Mouse (Mus musculus): ENCODE measurements at regions not wholly inside any gene's neighbourhood (a gene's known extent, or its start where the extent isn't known, plus 50 kb on each side); places are given as distances from the start of the nearest gene placed in this dataset.

GRCm38 (mm10) chr4:67473034-67473433 is 645.6 kb downstream of the Tlr4 start:
- Histone ChIP-seq H3K27me3 (ENCODE audit: insufficient read depth, low read length) (no peaks in the 10 kb centered on the region), H3K4me1 (ENCODE audit: insufficient read depth, low read length) (no peaks in the 10 kb centered on the region), H3K27ac (ENCODE audit: low read depth, low read length) (no peak overlapping the region), H3K36me3 (ENCODE audit: insufficient read depth, low read length) (no peaks in the 10 kb centered on the region), H3K9ac (replicated peaks; ENCODE audit: low read length, poor library complexity, severe bottlenecking) (no peak overlapping the region), H3K4me2 (ENCODE audit: low read depth, low read length, poor library complexity, severe bottlenecking) (no peak overlapping the region), H3K9me3 (ENCODE audit: low read length) (no peaks in the 10 kb centered on the region), H3K4me3 (ENCODE audit: low read depth, low read length) (no peak overlapping the region)
- 68% methylated on average over 1 of the region's 1 CpGs for WGBS
- ATAC-seq (ENCODE audit: low FRiP score) (no peak), DNase-seq (ENCODE audit: low spot score) (no peak)
- TF ChIP-seq CTCF (IDR thresholded peaks at IDR 0.05): no peak

DNA sequence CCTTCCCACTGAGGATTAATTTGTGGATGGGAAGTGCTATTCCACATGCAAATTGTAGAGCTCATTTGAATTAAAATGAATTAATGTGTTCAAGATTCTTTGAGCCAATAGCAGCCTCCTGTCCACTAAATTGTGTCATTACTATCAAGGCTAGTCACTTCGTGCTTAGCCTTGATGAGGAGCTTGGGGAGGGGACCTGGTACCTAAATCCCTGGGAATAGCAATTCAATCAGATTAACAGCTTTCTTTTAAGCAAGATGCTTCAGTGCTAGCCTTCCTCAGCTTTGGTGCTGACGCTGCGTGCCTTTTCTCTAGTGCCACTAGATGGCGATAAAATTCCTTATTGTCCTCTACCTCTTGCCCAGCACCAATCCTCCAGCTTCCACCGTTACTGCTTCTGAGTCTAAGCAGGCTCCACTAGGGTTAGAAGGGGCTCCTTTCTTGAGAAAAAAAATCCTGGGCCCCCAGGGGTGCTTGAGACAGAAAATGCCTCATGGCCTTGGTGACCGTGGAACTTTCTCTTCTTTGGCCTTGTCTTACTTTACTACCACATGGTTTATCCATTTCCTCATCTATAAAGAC is 650.0 kb downstream of the Tlr4 start:
- Histone ChIP-seq H3K4me2 (ENCODE audit: low read depth, low read length, poor library complexity, severe bottlenecking) (no peak overlapping the region), H3K9ac (replicated peaks; ENCODE audit: low read length, poor library complexity, severe bottlenecking) (no peak overlapping the region), H3K27ac (ENCODE audit: low read depth, low read length) (no peak overlapping the region)

DNA sequence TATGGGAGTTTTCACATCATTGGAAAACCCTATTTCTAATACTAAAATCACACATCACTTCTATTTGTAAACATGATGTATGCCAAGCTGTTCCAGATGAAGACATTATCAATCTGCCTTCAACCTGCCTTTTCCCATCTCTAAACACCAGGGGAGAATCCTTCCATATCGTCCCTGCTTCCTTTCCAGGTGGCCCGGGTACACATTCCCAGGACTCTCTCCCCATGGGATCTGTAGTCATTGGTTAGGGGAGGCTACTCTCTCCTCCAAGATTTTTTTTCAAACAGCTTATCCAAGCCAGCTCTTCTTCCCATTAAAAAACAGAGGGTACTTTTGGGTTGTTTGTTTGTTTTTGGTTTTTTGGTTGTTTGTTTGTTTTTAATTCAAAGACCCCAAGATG is 650.7 kb downstream of the Tlr4 start:
- Histone ChIP-seq H3K27ac (ENCODE audit: low read depth, low read length) (no peak overlapping the region), H3K4me3 (ENCODE audit: low read depth, low read length) (no peak overlapping the region), H3K36me3 (ENCODE audit: insufficient read depth, low read length) (no peaks in the 10 kb centered on the region), H3K9me3 (ENCODE audit: low read length) (no peaks in the 10 kb centered on the region), H3K4me2 (ENCODE audit: low read depth, low read length, poor library complexity, severe bottlenecking) (no peak overlapping the region), H3K4me1 (ENCODE audit: insufficient read depth, low read length) (no peaks in the 10 kb centered on the region), H3K9ac (replicated peaks; ENCODE audit: low read length, poor library complexity, severe bottlenecking) (no peak overlapping the region), H3K27me3 (ENCODE audit: insufficient read depth, low read length) (no peaks in the 10 kb centered on the region)
- no peak for ATAC-seq (ENCODE audit: low FRiP score)
- DNase-seq (ENCODE audit: low spot score): no peak
- no peak for TF ChIP-seq CTCF (IDR thresholded peaks at IDR 0.05)
- 46% methylated on average over 2 of the region's 2 CpGs for WGBS

More for the DNA sequence above, 650.0 kb downstream of the Tlr4 start:
- ATAC-seq (ENCODE audit: low FRiP score): peak; percentile 79
- DNase-seq (ENCODE audit: low spot score): peak; percentile 94
- H3K9me3 ChIP-seq (ENCODE audit: low read length): no peaks in the 10 kb centered on the region
- TF ChIP-seq CTCF (IDR thresholded peaks at IDR 0.05): peak; percentile 85
- no peak overlapping the region for H3K4me3 ChIP-seq (ENCODE audit: low read depth, low read length)
- H3K36me3 ChIP-seq (ENCODE audit: insufficient read depth, low read length): no peaks in the 10 kb centered on the region
- H3K4me1 ChIP-seq (ENCODE audit: insufficient read depth, low read length): no peaks in the 10 kb centered on the region
- 14% methylated on average over 6 of the region's 6 CpGs for WGBS
- no peaks in the 10 kb centered on the region for H3K27me3 ChIP-seq (ENCODE audit: insufficient read depth, low read length)

GRCm38 (mm10) chr4:67522235-67522634 is 694.9 kb downstream of the Tlr4 start:
- Histone ChIP-seq H3K27ac (ENCODE audit: low read depth, low read length) (no peak overlapping the region), H3K36me3 (ENCODE audit: insufficient read depth, low read length) (no peaks in the 10 kb centered on the region), H3K27me3 (ENCODE audit: insufficient read depth, low read length) (no peaks in the 10 kb centered on the region), H3K4me3 (ENCODE audit: low read depth, low read length) (no peak overlapping the region), H3K4me1 (ENCODE audit: insufficient read depth, low read length) (no peaks in the 10 kb centered on the region), H3K9ac (replicated peaks; ENCODE audit: low read length, poor library complexity, severe bottlenecking) (no peak overlapping the region), H3K9me3 (ENCODE audit: low read length) (no peaks in the 10 kb centered on the region), H3K4me2 (ENCODE audit: low read depth, low read length, poor library complexity, severe bottlenecking) (no peak overlapping the region)
- TF ChIP-seq CTCF (IDR thresholded peaks at IDR 0.05): no peak
- ATAC-seq (ENCODE audit: low FRiP score) (no peak), DNase-seq (ENCODE audit: low spot score) (no peak)
- 85% methylated on average over 4 of the region's 4 CpGs for WGBS

DNA sequence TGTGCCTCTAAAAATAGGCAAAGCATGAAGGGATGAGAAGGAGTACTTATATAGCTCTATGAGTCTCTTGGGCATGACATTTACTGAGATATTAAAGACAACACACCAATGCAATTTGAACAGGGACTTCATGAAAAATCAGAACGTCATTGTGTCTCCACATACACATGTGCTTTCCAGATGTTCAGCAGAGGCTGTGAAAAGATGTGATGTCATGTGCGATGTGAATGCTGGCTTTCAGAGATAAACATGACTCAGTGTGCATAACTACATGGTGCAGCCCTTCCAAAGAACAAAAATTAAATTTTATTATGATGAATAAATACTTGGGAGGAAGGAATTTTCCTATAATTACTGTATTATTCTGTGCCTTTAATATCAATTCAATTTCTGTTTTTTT is 695.8 kb downstream of the Tlr4 start:
- 82% methylated on average over 2 of the region's 2 CpGs for WGBS
- H3K27me3 ChIP-seq (ENCODE audit: insufficient read depth, low read length): no peaks in the 10 kb centered on the region
- no peak for DNase-seq (ENCODE audit: low spot score)

GRCm38 (mm10) chr4:67529586-67529985 is 702.2 kb downstream of the Tlr4 start:
- 83% methylated on average over 3 of the region's 3 CpGs for WGBS

More for the DNA sequence above, 695.8 kb downstream of the Tlr4 start:
- H3K4me3 ChIP-seq (ENCODE audit: low read depth, low read length): no peak overlapping the region
- no peak overlapping the region for H3K4me2 ChIP-seq (ENCODE audit: low read depth, low read length, poor library complexity, severe bottlenecking)
- H3K4me1 ChIP-seq (ENCODE audit: insufficient read depth, low read length): no peaks in the 10 kb centered on the region
- no peaks in the 10 kb centered on the region for H3K36me3 ChIP-seq (ENCODE audit: insufficient read depth, low read length)
- no peak overlapping the region for H3K27ac ChIP-seq (ENCODE audit: low read depth, low read length)
- no peak for TF ChIP-seq CTCF (IDR thresholded peaks at IDR 0.05)
- no peaks in the 10 kb centered on the region for H3K9me3 ChIP-seq (ENCODE audit: low read length)
- H3K9ac ChIP-seq (replicated peaks; ENCODE audit: low read length, poor library complexity, severe bottlenecking): no peak overlapping the region
- ATAC-seq (ENCODE audit: low FRiP score): no peak

More at GRCm38 (mm10) chr4:67529586-67529985, 702.2 kb downstream of the Tlr4 start:
- Histone ChIP-seq H3K4me1 (ENCODE audit: insufficient read depth, low read length) (no peaks in the 10 kb centered on the region), H3K4me3 (ENCODE audit: low read depth, low read length) (no peak overlapping the region), H3K4me2 (ENCODE audit: low read depth, low read length, poor library complexity, severe bottlenecking) (no peak overlapping the region), H3K36me3 (ENCODE audit: insufficient read depth, low read length) (no peaks in the 10 kb centered on the region), H3K9me3 (ENCODE audit: low read length) (no peaks in the 10 kb centered on the region), H3K9ac (replicated peaks; ENCODE audit: low read length, poor library complexity, severe bottlenecking) (no peak overlapping the region), H3K27me3 (ENCODE audit: insufficient read depth, low read length) (no peaks in the 10 kb centered on the region), H3K27ac (ENCODE audit: low read depth, low read length) (no peak overlapping the region)
- no peak for ATAC-seq (ENCODE audit: low FRiP score)
- no peak for DNase-seq (ENCODE audit: low spot score)
- TF ChIP-seq CTCF (IDR thresholded peaks at IDR 0.05): no peak

All from midbrain, postnatal 0 days (tissue).